Mouse (Mus musculus) embryonic fibroblast, embryonic 13.5 days (primary cell): ENCODE data around the gene Eaf1. TPM values are rescaled to one million over a fixed set of nuclear protein-coding genes. Genes with fewer than 3 reads are reported as not detected.
"Not testable (repeated sequence)": the region's sequence is repeated elsewhere in the genome, so short reads cannot be mapped to it uniquely, and the experiment has no call there.

ENCODE experiments used
- H3K27ac ChIP-seq: 2 replicates; pipeline ENCODE4 v1.5.1; 2012; ENCODE audit warnings: low read length, control low read depth, inconsistent platforms; ENCODE audit not compliant: insufficient read depth
- H3K4me1 ChIP-seq: 2 replicates; pipeline ENCODE4 v1.6.1; 2011; ENCODE audit warnings: low read length; ENCODE audit not compliant: control insufficient read depth, insufficient read depth
- H3K4me3 ChIP-seq: 2 replicates; pipeline ENCODE4 v1.5.1; 2011; ENCODE audit warnings: mild to moderate bottlenecking, control low read depth, low read length; ENCODE audit not compliant: insufficient read depth
- CTCF ChIP-seq: IDR thresholded peaks from 2 replicates; pipeline ENCODE4 v1.5.1; 2011; ENCODE audit warnings: mild to moderate bottlenecking, control low read depth, low read length, moderate library complexity, borderline replicate concordance; ENCODE audit not compliant: insufficient read depth
- POLR2A ChIP-seq: IDR thresholded peaks from 2 replicates; pipeline ENCODE4 v1.6.1; 2011; ENCODE audit warnings: low read depth, mild to moderate bottlenecking, control low read depth, low read length, moderate library complexity
- polyA plus RNA-seq: library from polyadenylated mRNA; stranded (reverse); fragments of >200 nt; gene quantifications from 2 replicates; pipeline ENCODE4 v1.2.4, GENCODE M21; 2011; ENCODE audit warnings: low read depth; ENCODE audit not compliant: missing spikeins, insufficient read length

Eaf1 gene
- 30.0 and 35.3 TPM in 2 replicates for polyA plus RNA-seq

DNA sequence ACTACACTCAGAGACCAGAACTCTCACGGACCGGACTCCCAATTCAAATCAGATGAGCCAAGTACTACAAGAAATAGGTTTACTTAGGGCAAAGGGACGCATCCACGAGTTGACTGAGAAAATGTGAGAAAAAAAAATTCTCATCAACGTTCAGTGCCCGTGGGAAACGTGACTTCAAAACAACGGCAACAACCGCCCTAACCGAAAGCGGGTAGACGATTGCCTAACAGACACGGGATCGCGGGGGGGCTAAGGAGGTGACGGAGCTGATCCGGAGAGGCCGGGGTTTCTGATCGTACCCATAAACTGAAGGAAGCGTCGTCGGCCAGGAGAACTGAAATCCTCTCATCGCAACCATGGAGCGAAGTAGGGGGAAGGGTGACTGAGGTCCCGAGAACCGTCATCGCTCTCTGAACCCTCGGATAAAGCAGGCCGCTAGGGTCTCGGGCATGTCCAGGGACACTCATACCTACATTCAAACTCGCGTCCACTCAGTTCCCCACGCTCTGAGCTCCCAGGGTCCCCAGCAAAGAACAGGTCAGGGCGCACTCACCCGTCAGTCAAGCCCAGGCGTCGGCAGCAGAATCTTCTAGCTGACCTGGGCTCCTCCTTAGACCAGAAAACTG is at the start of gene Eaf1:
Eaf1 (plus strand) TSS at position 51 of the 626 bp plus-strand sequence.
- H3K4me1 ChIP-seq: peaks cover 6% of the 10 kb centered on the region; the same call in 1 of the 2 replicates
- peak within 1 kb of the TSS; percentile 79 for H3K27ac ChIP-seq
- TF ChIP-seq POLR2A (no peak), CTCF (no peak)
- peak within 1 kb of the TSS; percentile 93 for H3K4me3 ChIP-seq

DNA sequence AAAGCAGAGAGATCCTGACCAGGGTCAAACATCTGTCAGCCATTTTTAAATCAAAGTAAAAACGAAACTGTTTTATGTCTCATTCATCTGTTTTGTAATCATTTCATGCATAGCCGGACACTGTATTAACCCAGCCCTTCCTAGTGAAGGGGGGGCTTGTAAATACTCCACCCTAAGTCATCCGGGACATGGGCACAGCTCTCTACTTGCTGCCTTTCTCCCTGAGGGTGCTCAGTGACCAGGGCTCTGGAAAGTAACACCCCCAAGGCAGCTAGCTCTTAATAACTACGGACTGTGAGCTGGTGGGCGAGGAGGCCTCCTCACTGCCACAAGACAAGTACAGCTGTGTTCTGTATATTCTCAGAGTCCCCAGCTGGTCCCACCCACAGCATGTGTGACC is 45.2 kb upstream of the Eaf1 start:
- Histone ChIP-seq H3K4me3 (no peak overlapping the region), H3K4me1 (no peaks in the 10 kb centered on the region), H3K27ac (peak overlapping the region; percentile 65; the same call in 1 of the 2 replicates)
- TF ChIP-seq CTCF (no peak), POLR2A (no peak)

DNA sequence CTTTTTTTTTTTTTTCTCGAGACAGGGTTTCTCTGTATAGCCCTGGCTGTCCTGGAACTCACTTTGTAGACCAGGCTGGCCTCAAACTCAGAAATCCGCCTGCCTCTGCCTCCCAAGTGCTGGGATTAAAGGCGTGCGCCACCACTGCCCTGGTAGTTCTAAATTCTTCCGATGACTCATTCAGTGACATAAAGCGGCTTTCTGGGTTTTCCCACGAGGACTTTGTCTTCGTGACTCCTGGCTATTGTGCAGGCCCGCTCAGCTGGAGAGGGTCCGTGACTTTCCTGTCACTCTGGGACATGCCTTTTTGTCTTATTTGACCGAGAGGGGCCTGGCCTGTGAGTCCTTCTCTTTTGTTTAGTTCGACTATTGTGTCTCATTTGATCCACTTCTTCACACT is 40.3 kb upstream of the Eaf1 start:
- H3K27ac ChIP-seq, H3K4me3 ChIP-seq, H3K4me1 ChIP-seq: not testable (repeated sequence)

DNA sequence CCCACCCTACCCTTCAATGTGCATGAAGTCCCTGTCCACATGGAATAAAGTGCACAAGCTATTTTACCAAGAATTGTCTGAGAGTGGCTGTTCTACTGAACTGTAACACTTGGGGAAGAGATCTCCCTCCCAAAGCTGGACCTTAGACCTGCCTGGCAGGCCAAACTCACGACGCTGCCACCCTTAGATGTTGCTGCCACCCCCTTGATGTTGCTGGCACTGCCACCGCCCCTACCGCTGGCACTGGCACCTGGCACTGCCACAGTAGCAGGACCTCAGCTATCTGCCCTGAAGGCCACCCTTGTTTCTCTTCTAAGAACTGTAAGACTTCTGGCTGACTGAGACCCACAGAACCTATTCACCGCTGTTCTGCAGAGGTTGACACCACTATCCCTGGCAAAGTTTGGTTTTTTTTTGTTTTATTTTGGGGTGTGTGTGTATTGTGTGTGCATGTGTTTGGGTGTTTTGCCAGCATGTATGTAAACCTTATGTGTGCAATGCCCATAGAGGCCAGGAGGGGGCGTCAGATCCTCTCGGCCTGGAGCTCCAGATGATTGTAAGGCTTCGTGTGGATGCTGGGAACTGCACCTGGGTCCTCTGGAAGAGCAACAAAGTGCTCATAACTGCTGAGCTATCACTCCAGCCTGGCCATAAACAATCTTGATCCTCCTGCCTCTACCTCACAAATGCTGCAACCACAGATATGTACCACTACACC is 39.2 kb upstream of the Eaf1 start:
- no peaks in the 10 kb centered on the region for H3K4me1 ChIP-seq
- no peak overlapping the region for H3K4me3 ChIP-seq
- no peak overlapping the region for H3K27ac ChIP-seq
- TF ChIP-seq CTCF: no peak
- no peak for TF ChIP-seq POLR2A

DNA sequence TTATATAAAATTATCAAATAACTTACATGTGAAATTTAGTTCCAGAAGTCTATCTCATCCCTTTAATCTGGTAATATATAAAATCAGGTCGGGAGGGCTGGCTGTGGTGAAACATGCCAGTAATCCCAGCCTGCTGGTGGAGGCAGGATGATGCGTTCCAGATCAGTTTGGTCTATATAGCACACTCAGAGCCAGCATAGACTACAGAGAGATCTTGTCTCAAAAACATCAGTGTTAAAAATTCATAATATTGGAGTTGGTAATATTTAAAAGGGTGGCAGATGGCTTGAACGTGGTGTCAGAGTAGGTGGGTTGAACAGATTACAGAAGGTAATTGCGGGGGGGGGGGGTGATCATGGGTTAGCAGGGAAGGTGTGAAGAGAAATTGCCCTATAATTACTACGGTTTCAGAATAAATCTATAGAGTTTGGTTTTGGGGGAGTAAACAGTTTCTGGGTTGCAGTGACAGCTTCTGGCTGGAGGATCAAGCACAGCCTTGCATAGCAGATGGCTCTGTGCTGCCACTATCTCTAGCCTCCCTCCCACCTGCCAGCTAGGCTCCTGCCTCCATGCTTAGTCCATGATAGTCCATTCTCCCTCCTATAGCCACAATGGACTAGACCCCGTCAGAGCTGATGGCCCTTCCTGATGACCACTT is 38.0 kb upstream of the Eaf1 start:
- TF ChIP-seq CTCF (no peak), POLR2A (no peak)
- no peak overlapping the region for H3K4me3 ChIP-seq
- H3K27ac ChIP-seq: no peak overlapping the region
- no peaks in the 10 kb centered on the region for H3K4me1 ChIP-seq

DNA sequence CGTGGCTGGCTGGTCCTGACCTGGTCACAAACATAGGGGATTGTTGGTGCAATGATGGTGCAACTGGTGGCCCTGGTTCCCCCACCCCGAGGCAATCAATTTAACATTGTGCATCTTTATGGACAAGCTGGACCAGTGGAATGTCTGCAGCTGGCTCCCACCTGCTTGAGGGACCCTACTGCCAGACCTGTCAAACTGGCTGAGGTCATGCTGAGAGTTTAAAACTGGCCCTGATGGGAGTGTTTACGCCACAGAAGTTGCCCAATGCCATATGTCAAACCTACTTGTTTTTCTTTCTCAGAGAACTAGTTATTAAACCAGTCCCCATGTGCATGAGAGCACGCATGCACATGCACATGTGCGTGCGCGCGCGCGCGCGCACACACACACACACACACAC is 36.2 kb upstream of the Eaf1 start:
- H3K4me3 ChIP-seq: no peak overlapping the region
- TF ChIP-seq CTCF (no peak), POLR2A (no peak)
- no peaks in the 10 kb centered on the region for H3K4me1 ChIP-seq
- no peak overlapping the region for H3K27ac ChIP-seq

DNA sequence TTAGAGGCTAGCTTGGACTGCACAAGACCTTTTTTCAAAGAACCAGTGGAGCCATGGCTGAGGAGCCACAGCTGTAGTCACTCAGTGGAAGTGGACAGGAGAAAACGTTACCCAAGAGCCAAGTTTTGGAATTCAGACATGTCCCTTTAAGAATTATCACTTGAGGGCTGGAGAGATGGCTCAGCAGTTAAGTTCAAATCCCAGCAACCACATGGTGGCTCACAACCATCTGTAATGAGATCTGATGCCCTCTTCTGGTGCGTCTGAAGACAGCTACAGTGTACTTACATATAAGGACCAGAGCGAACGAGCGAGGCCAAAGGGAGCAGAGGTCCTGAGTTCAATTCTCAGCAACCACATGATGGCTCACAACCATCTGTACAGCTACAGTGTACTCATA is 32.0 kb upstream of the Eaf1 start:
- H3K4me1 ChIP-seq, H3K27ac ChIP-seq, H3K4me3 ChIP-seq: not testable (repeated sequence)

DNA sequence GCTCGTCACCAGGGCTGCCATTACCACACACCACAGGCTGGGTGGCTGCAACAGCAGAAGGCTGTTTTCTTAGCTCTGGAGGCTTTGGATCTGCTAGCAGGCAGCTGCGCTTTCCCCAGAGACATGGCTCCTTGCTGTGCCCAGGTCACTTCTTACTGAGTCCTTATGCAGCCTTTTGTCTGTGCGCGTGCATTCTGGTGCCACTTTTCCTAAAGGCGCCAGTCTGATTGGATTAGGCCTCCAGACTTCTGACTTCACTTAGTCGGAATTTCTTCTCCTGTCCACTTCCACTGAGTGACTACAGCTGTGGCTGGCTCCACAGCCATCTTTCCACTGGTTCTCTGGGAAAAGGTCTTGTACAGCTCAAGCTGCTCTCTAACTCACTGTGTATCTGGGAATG is 31.3 kb upstream of the Eaf1 start:
- no peak for TF ChIP-seq POLR2A
- Histone ChIP-seq H3K27ac (no peak overlapping the region), H3K4me1 (no peaks in the 10 kb centered on the region), H3K4me3 (no peak overlapping the region)

DNA sequence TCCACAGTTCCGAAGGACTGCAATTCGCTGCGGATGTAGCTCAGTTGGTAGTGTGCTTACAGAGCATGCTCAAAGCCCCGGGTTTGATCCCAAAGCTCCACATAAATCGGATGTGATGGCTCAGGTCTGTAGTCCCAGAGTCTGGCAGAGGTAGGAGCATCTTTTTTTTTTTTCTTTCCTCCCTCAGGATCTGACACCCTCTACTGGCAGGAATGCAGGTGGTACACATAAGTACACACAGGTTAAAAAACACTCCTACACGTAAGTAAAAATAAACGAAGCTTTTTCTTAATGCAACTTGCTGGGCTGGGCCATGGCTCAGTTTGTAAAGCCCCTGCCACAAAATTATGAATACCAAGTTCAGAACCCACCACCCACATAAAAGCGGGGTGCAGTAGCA is 30.0 kb upstream of the Eaf1 start:
- TF ChIP-seq POLR2A (no peak), CTCF (no peak)

DNA sequence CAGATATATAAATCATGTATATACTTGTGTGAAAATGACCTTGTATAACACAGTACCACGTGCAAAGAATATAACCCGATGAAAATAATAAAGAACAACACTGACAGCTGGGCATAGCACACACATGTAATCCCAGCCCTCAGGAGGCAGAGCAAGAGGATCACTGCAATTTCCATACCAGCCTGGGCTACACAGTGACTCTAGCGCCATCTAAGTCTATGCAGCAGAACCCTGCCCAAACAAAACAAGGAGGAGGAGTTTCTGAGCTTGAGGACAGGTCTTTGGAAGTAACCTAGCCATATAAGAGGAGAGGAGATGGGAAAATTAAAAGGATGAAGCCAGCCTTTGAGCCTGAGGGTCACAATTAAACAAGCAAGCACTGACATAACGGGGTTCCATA is 24.5 kb upstream of the Eaf1 start:
- no peak overlapping the region for H3K4me3 ChIP-seq
- H3K27ac ChIP-seq: no peak overlapping the region
- TF ChIP-seq CTCF (no peak), POLR2A (no peak)
- no peaks in the 10 kb centered on the region for H3K4me1 ChIP-seq

More for the DNA sequence above, 30.0 kb upstream of the Eaf1 start:
- H3K4me1 ChIP-seq: no peaks in the 10 kb centered on the region
- no peak overlapping the region for H3K4me3 ChIP-seq
- no peak overlapping the region for H3K27ac ChIP-seq
